Mouse (Mus musculus) CH12.LX (cell line): ENCODE measurements around the gene Ptgr2. TPM values are rescaled to one million over a fixed set of nuclear protein-coding genes. Genes with fewer than 3 reads are reported as not detected.

ENCODE experiments used
- DNase-seq: peaks from one replicate; pipeline ENCODE4 v3.0.0-alpha.2; 2013; ENCODE audit errors: extremely low read depth
- H3K27ac ChIP-seq: 2 replicates; pipeline ENCODE4 v1.5.1; 2012; ENCODE audit warnings: low read depth, mild to moderate bottlenecking, control low read depth, moderate library complexity; ENCODE audit not compliant: insufficient read depth
- H3K27me3 ChIP-seq: replicated peaks from 2 replicates; pipeline ENCODE3; 2012; ENCODE audit warnings: inconsistent platforms
- H3K36me3 ChIP-seq, 2 experiments: replicated peaks in 1 of 2; 2 replicates each; pipeline versions ENCODE3 to v1.6.1; 2012; ENCODE audit warnings: inconsistent platforms in 1 of 2, low read length in 1 of 2, mild to moderate bottlenecking in 1 of 2, mixed read lengths in 1 of 2, moderate library complexity in 1 of 2; ENCODE audit not compliant: control insufficient read depth in 1 of 2, insufficient read depth in 1 of 2
- H3K4me1 ChIP-seq, 2 experiments: 2 replicates each; pipeline ENCODE4 v1.6.1; 2012; ENCODE audit warnings: inconsistent platforms in 1 of 2, moderate library complexity in 1 of 2; ENCODE audit not compliant: insufficient read depth in 2 of 2, control insufficient read depth in 1 of 2
- H3K4me2 ChIP-seq: 2 replicates; pipeline ENCODE4 v1.6.1; 2012; ENCODE audit warnings: low read depth, mild to moderate bottlenecking, control low read depth; ENCODE audit not compliant: poor library complexity, insufficient read depth, severe bottlenecking
- H3K4me3 ChIP-seq, 3 experiments: fragments of 150-350 bp in 1 of 3; sonication (generic) in 1 of 3; replicated peaks in 1 of 3; 2 replicates each; pipeline versions ENCODE3 to v1.5.1; 2011 to 2012; ENCODE audit warnings: low read depth in 2 of 3, low read length in 2 of 3, mild to moderate bottlenecking in 2 of 3, moderate library complexity in 2 of 3, control low read depth in 1 of 3, improper control_type of control experiment in 1 of 3, inconsistent platforms in 1 of 3, mixed read lengths in 1 of 3; ENCODE audit not compliant: poor library complexity in 1 of 3
- H3K79me2 ChIP-seq: replicated peaks from 2 replicates; pipeline ENCODE4 v1.6.1; 2012; ENCODE audit warnings: mild to moderate bottlenecking, moderate library complexity; ENCODE audit not compliant: control insufficient read depth, poor library complexity, insufficient read depth, severe bottlenecking; ENCODE audit errors: extremely low read depth
- H3K9ac ChIP-seq: 2 replicates; pipeline ENCODE4 v1.6.1; 2012; ENCODE audit warnings: low read depth, mild to moderate bottlenecking, control low read depth, moderate library complexity; ENCODE audit not compliant: insufficient read depth
- H3K9me3 ChIP-seq: replicated peaks from 2 replicates; pipeline ENCODE3; 2012; ENCODE audit warnings: low read length, inconsistent platforms, mixed read lengths
- CHD1 ChIP-seq: IDR thresholded peaks from 2 replicates; pipeline ENCODE4 v1.6.1; 2012; ENCODE audit warnings: low read depth, low read length, improper control_type of control experiment, inconsistent platforms
- CHD2 ChIP-seq: IDR thresholded peaks from 2 replicates; pipeline ENCODE4 v1.6.1; 2011; ENCODE audit warnings: low read length, improper control_type of control experiment
- CTCF ChIP-seq, 2 experiments: IDR thresholded peaks in 1 of 2; conservative IDR thresholded peaks in 1 of 2; 2 replicates each; pipeline ENCODE4 v1.5.1; 2011 to 2012; ENCODE audit warnings: low read depth in 2 of 2, low read length in 2 of 2, improper control_type of control experiment in 1 of 2, inconsistent platforms in 1 of 2, mild to moderate bottlenecking in 1 of 2, moderate library complexity in 1 of 2
- E2F4 ChIP-seq: IDR thresholded peaks from 2 replicates; pipeline ENCODE4 v1.6.1; 2011; ENCODE audit warnings: low read depth, low read length, improper control_type of control experiment; ENCODE audit not compliant: insufficient replicate concordance
- EP300 ChIP-seq: IDR thresholded peaks from 2 replicates; pipeline ENCODE4 v1.6.1; 2011; ENCODE audit warnings: low read length, improper control_type of control experiment
- GABPA ChIP-seq: IDR thresholded peaks from 2 replicates; pipeline ENCODE4 v1.6.1; 2012; ENCODE audit warnings: low read depth, low read length, improper control_type of control experiment, inconsistent platforms; ENCODE audit not compliant: insufficient replicate concordance
- HCFC1 ChIP-seq: IDR thresholded peaks from 2 replicates; pipeline ENCODE4 v1.6.1; 2012; ENCODE audit warnings: low read depth, mild to moderate bottlenecking, inconsistent platforms, low read length, improper control_type of control experiment
- MAFK ChIP-seq: IDR thresholded peaks from 2 replicates; pipeline ENCODE4 v1.6.1; 2011; ENCODE audit warnings: low read length, improper control_type of control experiment; ENCODE audit not compliant: insufficient replicate concordance
- RAD21 ChIP-seq: IDR thresholded peaks from 2 replicates; pipeline ENCODE4 v1.6.1; 2011; ENCODE audit warnings: low read depth, mild to moderate bottlenecking, low read length, improper control_type of control experiment, moderate library complexity
- RCOR1 ChIP-seq: conservative IDR thresholded peaks from 2 replicates; pipeline ENCODE4 v1.6.1; 2012; ENCODE audit warnings: low read depth, mild to moderate bottlenecking, inconsistent platforms, low read length, improper control_type of control experiment
- SMC3 ChIP-seq: IDR thresholded peaks from 2 replicates; pipeline ENCODE4 v1.6.1; 2011; ENCODE audit warnings: low read depth, low read length, improper control_type of control experiment
- TBP ChIP-seq: conservative IDR thresholded peaks from 2 replicates; pipeline ENCODE4 v1.6.1; 2011; ENCODE audit warnings: low read depth, low read length, improper control_type of control experiment
- USF2 ChIP-seq: conservative IDR thresholded peaks from 2 replicates; pipeline ENCODE4 v1.6.1; 2011; ENCODE audit warnings: low read depth, low read length, improper control_type of control experiment
- ZKSCAN1 ChIP-seq: IDR thresholded peaks from 2 replicates; pipeline ENCODE4 v1.6.1; 2012; ENCODE audit warnings: low read depth, inconsistent platforms, low read length, improper control_type of control experiment, borderline replicate concordance
- dilution Hi-C: fragments of 300-500 bp; cut with MboI; formaldehyde crosslinking; loops from 2 replicates; pipeline ENCODE4 v1.14.3; 2020; ENCODE audit warnings: low sequenced_read_pairs; ENCODE audit not compliant: extremely low pct_unique_long_range_greater_than_20kb, extremely low pct_ligation_motif_present
- in situ Hi-C: fragments of 300-500 bp; cut with MboI; formaldehyde crosslinking; loops from 3 replicates; pipeline ENCODE4 v1.14.3; 2019; ENCODE audit warnings: low sequenced_read_pairs, low pct_ligation_motif_present, low pct_unique_long_range_greater_than_20kb, mixed read lengths
- polyA plus RNA-seq: library from polyadenylated mRNA; unstranded; fragments of >175 nt; gene quantifications from 2 replicates; pipeline ENCODE4 v1.2.1, GENCODE M21; 2012; ENCODE audit warnings: low read depth; ENCODE audit not compliant: insufficient read length
- total RNA-seq, 2 experiments: library from RNA; depleted of rRNA; stranded (reverse); fragments of 300-350 nt in 1 of 2; fragments of >200 nt in 1 of 2; gene quantifications; 2 replicates each; pipeline ENCODE4 v1.2.3; 2012 to 2014

Gene Ptgr2
- total and polyA plus RNA-seq, 3 experiments, result 46.0 to 47.1 (median 47.1) TPM

DNA sequence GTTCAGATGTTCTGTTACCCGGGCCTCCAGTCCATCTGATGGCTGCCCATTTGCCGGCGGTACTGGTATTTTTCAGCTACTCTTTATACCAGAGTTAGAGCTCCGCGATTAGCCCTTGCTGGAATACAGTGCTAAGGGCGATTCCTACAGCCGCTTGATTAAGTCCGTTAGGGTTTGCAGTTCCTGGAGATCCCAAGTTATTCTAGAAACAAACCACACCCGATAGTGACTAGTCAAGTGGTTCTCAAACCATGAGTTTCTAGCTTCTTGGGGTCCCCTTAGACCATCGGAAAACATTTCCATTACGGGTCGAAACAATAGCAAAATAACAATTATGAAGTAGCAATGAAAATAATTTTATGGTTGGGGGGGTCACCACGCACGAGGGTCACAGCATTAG, 641 bp upstream of the Ptgr2 start:
- no peak overlapping the region for H3K27ac ChIP-seq
- H3K79me2 ChIP-seq, result peaks cover 17% of the 10 kb centered on the region
- H3K27me3 ChIP-seq, result no peaks in the 10 kb centered on the region
- H3K36me3 ChIP-seq, result peaks cover 0 to 17% of the 10 kb centered on the region in 2 experiments
- H3K9ac ChIP-seq, result peak overlapping the region; percentile 72
- TF ChIP-seq ZKSCAN1 (no peak), USF2 (no peak), RCOR1 (no peak), MAFK (no peak)
- TF ChIP-seq, all 38 proteins: peak for 0
- Histone ChIP-seq H3K9me3 (peaks cover 7% of the 10 kb centered on the region), H3K4me3 (peak overlapping the region; percentile 41 to 82 (median 55)), H3K4me1 (peaks cover 3 to 20% of the 10 kb centered on the region in 2 experiments; a peak in 3 of 4 replicates), H3K4me2 (peak overlapping the region; percentile 47; the same call in 1 of the 2 replicates)
- dilution Hi-C loops (no loop called here), in situ Hi-C loops (no loop called here)
- no peak for DNase-seq

DNA sequence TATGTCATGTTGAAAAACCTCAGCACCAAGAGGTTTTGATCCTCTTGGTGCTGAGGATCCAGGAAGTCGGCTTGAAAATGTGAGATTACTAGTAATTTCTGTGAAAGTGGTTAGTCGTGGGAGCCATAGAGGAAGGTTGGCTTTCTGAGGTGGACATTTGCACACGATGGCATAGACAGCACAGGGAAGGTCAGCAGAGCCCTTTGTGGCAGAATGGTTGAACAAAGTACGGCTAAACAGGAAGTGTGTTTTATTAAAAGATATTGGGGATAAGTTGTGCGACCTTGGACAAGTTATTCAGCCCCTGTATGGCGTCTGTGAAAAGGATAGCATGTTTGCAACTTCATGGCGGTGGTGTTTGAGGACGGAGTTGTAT, 549 bp downstream of the Ptgr2 start:
- Histone ChIP-seq H3K9me3 (peaks cover 7% of the 10 kb centered on the region), H3K4me3 (peak overlapping the region; percentile 79 to 85 (median 82)), H3K27me3 (no peaks in the 10 kb centered on the region), H3K36me3 (peaks cover 2 to 24% of the 10 kb centered on the region in 2 experiments), H3K9ac (peak overlapping the region; percentile 91), H3K27ac (no peak overlapping the region), H3K4me1 (peaks cover 3 to 20% of the 10 kb centered on the region in 2 experiments; a peak in 3 of 4 replicates), H3K79me2 (peaks cover 17% of the 10 kb centered on the region), H3K4me2 (peak overlapping the region; percentile 99)
- TF ChIP-seq CHD1 (0 out of 2 replicates have a peak, but pooled peaks have one; percentile 41), EP300 (0 out of 2 replicates have a peak, but pooled peaks have one; percentile 1), CHD2 (no peak), GABPA (no peak), E2F4 (no peak)
- no peak for DNase-seq
- dilution Hi-C loops (no loop called here), in situ Hi-C loops (no loop called here)

DNA sequence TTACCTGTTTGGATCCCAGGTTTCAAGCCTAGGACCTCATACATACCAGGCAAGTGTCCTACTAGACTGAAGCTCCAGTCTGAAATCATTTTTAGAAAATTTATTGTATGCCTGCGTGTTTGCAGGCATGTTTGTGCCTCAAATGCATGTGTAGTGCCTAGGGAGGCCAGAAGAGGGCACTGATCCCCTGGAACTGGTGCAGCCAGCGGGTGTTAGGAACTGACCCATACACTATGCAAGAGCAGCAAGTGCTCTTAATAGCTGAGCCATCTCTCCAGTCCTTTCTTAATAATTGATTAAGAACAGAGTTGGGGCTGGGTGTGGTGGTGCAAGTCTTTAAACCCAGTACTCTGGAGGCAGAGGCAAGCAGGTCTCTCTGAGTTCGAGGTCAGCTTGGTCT, 3.4 kb downstream of the Ptgr2 start:
- peaks cover 17% of the 10 kb centered on the region for H3K79me2 ChIP-seq

More for the DNA sequence above, 3.4 kb downstream of the Ptgr2 start:
- dilution Hi-C loops, result no loop called here
- peak; percentile 43 for DNase-seq
- H3K4me3 ChIP-seq, result no peak overlapping the region
- H3K36me3 ChIP-seq, result peaks cover 11 to 44% of the 10 kb centered on the region in 2 experiments
- H3K9me3 ChIP-seq, result peaks cover 3% of the 10 kb centered on the region
- TF ChIP-seq HCFC1, result no peak
- TF ChIP-seq SMC3, result peak; percentile 16; the same call in 1 of the 2 replicates
- TF ChIP-seq TBP, result no peak
- TF ChIP-seq CTCF (conservative IDR thresholded peaks at IDR 0.05 in 1 of 2, IDR thresholded peaks at IDR 0.05 in 1 of 2; ENCODE audit: low read depth in 2 of 2, low read length in 2 of 2), result peak; percentile 48 to 67
- peak; percentile 50 for TF ChIP-seq RAD21
- TF ChIP-seq, all 38 proteins: peak for 3
- H3K27me3 ChIP-seq, result no peaks in the 10 kb centered on the region
- no peak overlapping the region for H3K9ac ChIP-seq
- in situ Hi-C loops, result no loop called here
- H3K4me2 ChIP-seq, result no peak overlapping the region
- no peak overlapping the region for H3K27ac ChIP-seq
- peaks cover 3 to 20% of the 10 kb centered on the region in 2 experiments; a peak in 3 of 4 replicates for H3K4me1 ChIP-seq
